Mouse (Mus musculus) thymus, adult 2 months (tissue): ENCODE measurements around the gene Ercc8. TPM values are rescaled to one million over a fixed set of nuclear protein-coding genes. Genes with fewer than 3 reads are reported as not detected.

Experiments used
- DNase-seq: peaks from one replicate; pipeline ENCODE4 v3.0.0; 2021
- H3K27ac ChIP-seq: fragments of 200-500 bp; 2 replicates; pipeline ENCODE4 v1.5.1; 2012; ENCODE audit warnings: low read length, control low read depth; ENCODE audit not compliant: control insufficient read depth, insufficient read depth
- H3K27me3 ChIP-seq: fragments of 200-500 bp; 2 replicates; pipeline ENCODE4 v1.6.1; 2012; ENCODE audit warnings: mild to moderate bottlenecking, low read length, moderate library complexity, mixed read lengths; ENCODE audit not compliant: control insufficient read depth, insufficient read depth
- H3K36me3 ChIP-seq: fragments of 200-500 bp; 2 replicates; pipeline ENCODE4 v1.6.1; 2012; ENCODE audit warnings: mild to moderate bottlenecking, low read length, moderate library complexity; ENCODE audit not compliant: control insufficient read depth, insufficient read depth
- H3K4me1 ChIP-seq: fragments of 200-500 bp; replicated peaks from 2 replicates; pipeline ENCODE4 v1.6.1; 2012; ENCODE audit warnings: low read length; ENCODE audit not compliant: control insufficient read depth, insufficient read depth
- H3K4me3 ChIP-seq: fragments of 200-500 bp; 2 replicates; pipeline ENCODE4 v1.5.1; 2012; ENCODE audit warnings: mild to moderate bottlenecking, low read length, control low read depth, moderate library complexity; ENCODE audit not compliant: control insufficient read depth, insufficient read depth
- CTCF ChIP-seq: fragments of 200-500 bp; IDR thresholded peaks from 2 replicates; pipeline ENCODE4 v1.5.1; 2012; ENCODE audit warnings: mild to moderate bottlenecking, control low read depth, low read length, moderate library complexity, borderline replicate concordance; ENCODE audit not compliant: control insufficient read depth, poor library complexity, insufficient read depth; ENCODE audit errors: extremely low read depth
- POLR2A ChIP-seq: fragments of 200-500 bp; IDR thresholded peaks from 2 replicates; pipeline ENCODE4 v1.6.1; 2012; ENCODE audit warnings: mild to moderate bottlenecking, low read length, control low read depth, moderate library complexity; ENCODE audit not compliant: control insufficient read depth, poor library complexity, insufficient read depth; ENCODE audit errors: extremely low read depth
- WGBS: fragments of 180-500 bp; shearing (Covaris S2); methylation state at CpG from one replicate; pipeline ENCODE4 v1.1.7; 2018; 5-methylcytosine and 5-hydroxymethylcytosine counted together
- polyA plus RNA-seq: library from polyadenylated mRNA; depleted of rRNA; stranded (reverse); fragments of >200 nt; gene quantifications from 2 replicates; pipeline ENCODE4 v1.2.3, GENCODE M21; 2012

Ercc8 gene
- polyA plus RNA-seq, 1 experiment = 17.4 TPM

DNA sequence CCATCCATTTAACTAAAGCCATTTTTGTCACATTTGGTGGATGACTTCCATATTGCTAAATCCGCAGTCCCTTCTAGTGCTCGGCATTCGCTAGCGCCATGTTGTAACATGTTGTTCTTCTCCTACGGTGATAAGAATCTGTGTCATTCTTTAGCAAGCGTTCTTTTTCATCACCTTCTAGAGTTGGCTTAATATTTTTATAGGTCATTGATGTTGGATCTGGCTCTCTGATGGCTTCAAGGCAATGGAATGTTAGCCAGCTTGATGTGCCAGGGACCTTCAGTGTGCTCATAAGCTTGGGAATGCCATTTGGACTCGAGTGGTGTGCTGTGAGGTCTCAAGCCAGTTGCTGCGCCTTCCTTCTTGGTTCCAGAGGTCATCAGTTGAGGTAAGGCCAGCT, 52.4 kb downstream of the Ercc8 start:
- no peak overlapping the region for H3K4me3 ChIP-seq
- H3K27me3 ChIP-seq = peaks cover 6% of the 10 kb centered on the region
- DNase-seq = no peak
- TF ChIP-seq POLR2A = no peak
- TF ChIP-seq CTCF = no peak
- no peak overlapping the region for H3K27ac ChIP-seq
- H3K36me3 ChIP-seq = no peaks in the 10 kb centered on the region
- WGBS = 95% methylated on average over 8 of the region's 8 CpGs
- H3K4me1 ChIP-seq = peaks cover 11% of the 10 kb centered on the region

- DNase-seq = no peak
- 59% methylated on average over 5 of the region's 5 CpGs for WGBS
- Histone ChIP-seq H3K27me3 (peaks cover 6% of the 10 kb centered on the region), H3K36me3 (no peaks in the 10 kb centered on the region), H3K4me3 (no peak overlapping the region), H3K4me1 (peaks cover 11% of the 10 kb centered on the region), H3K27ac (no peak overlapping the region)
- no peak for TF ChIP-seq CTCF
- TF ChIP-seq POLR2A = no peak
These were observed 54.0 kb downstream of the Ercc8 start for GRCm38 (mm10) chr13:108212397-108213018.

- WGBS = under 1% methylated on average over 38 of the region's 40 CpGs
- Histone ChIP-seq H3K36me3 (no peaks in the 10 kb centered on the region), H3K4me3 (peak within 1 kb of the TSS; percentile 57), H3K27ac (no peak within 1 kb of the TSS), H3K27me3 (peaks cover 6% of the 10 kb centered on the region), H3K4me1 (peaks cover 11% of the 10 kb centered on the region)
- DNase-seq = peak; percentile 90
- TF ChIP-seq POLR2A = no peak
- TF ChIP-seq CTCF = peak; percentile 69; the same call in 1 of the 2 replicates
These were observed 55.6 kb downstream of the Ercc8 start, which contains the start of gene Elovl7 for GRCm38 (mm10) chr13:108214081-108214484. Gene Elovl7, plus strand, starts transcription at chr13:108214404.

GRCm38 (mm10) chr13:108214485-108215107, 56.1 kb downstream of the Ercc8 start:
- DNase-seq = no peak
- Histone ChIP-seq H3K4me3 (peak overlapping the region; percentile 57), H3K27ac (no peak overlapping the region), H3K4me1 (peaks cover 11% of the 10 kb centered on the region), H3K36me3 (no peaks in the 10 kb centered on the region), H3K27me3 (peaks cover 6% of the 10 kb centered on the region)
- WGBS = under 1% methylated on average over 49 of the region's 50 CpGs
- TF ChIP-seq CTCF (no peak; the same call in 1 of the 2 replicates), POLR2A (no peak)

GRCm38 (mm10) chr13:108215231-108215780, 56.8 kb downstream of the Ercc8 start:
- Histone ChIP-seq H3K36me3 (no peaks in the 10 kb centered on the region), H3K4me3 (peak overlapping the region; percentile 57), H3K27me3 (peaks cover 6% of the 10 kb centered on the region), H3K4me1 (peaks cover 11% of the 10 kb centered on the region), H3K27ac (no peak overlapping the region)
- 3% methylated on average over 12 of the region's 12 CpGs for WGBS
- DNase-seq = no peak
- no peak for TF ChIP-seq POLR2A
- TF ChIP-seq CTCF = no peak

GRCm38 (mm10) chr13:108219773-108220172, 61.2 kb downstream of the Ercc8 start:
- peaks cover 4% of the 10 kb centered on the region for H3K4me1 ChIP-seq

GRCm38 (mm10) chr13:108229191-108229590, 70.7 kb downstream of the Ercc8 start:
- no peak overlapping the region for H3K4me3 ChIP-seq
- 85% methylated on average over 3 of the region's 3 CpGs for WGBS
- DNase-seq = no peak
- TF ChIP-seq POLR2A (no peak), CTCF (no peak)
- H3K4me1 ChIP-seq = no peaks in the 10 kb centered on the region
- H3K27me3 ChIP-seq = no peaks in the 10 kb centered on the region
- no peak overlapping the region for H3K27ac ChIP-seq
- no peaks in the 10 kb centered on the region for H3K36me3 ChIP-seq

More at GRCm38 (mm10) chr13:108219773-108220172, 61.2 kb downstream of the Ercc8 start:
- Histone ChIP-seq H3K27me3 (peaks cover under 1% of the 10 kb centered on the region), H3K36me3 (no peaks in the 10 kb centered on the region), H3K27ac (no peak overlapping the region), H3K4me3 (no peak overlapping the region)
- DNase-seq = no peak
- TF ChIP-seq POLR2A = no peak
- no peak for TF ChIP-seq CTCF
- 92% methylated on average over 7 of the region's 7 CpGs for WGBS
